Mouse (Mus musculus): ENCODE results near the gene Rabggta.
"Not testable (repeated sequence)": the region's sequence is repeated elsewhere in the genome, so short reads cannot be mapped to it uniquely, and the experiment has no call there.

The Rabggta gene

DNA sequence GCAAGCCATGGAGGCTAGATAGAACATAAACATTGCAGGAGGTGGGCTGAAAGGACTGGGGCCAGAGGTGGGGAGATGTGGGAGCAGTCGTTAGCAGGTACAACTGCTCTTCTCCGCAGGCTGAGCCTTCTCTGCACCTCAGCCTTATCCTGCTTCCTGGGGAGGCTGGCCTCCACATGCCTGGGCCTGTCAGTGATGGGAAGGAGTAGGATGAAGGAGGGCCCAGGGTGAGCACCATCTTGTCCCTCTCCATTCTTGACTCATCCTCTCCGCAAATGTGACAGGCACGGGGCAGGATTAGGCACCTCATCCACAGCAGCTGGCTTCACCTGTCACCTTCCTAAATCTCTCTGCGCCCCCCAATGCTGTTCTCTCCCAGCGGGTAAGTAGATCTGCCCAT, 39.1 kb upstream of the Rabggta start, which contains the start of gene Ltb4r2:
TSS of gene Ltb4r2 (plus strand) at position 266 of the 400 bp plus-strand sequence.
- H3K27me3 ChIP-seq (ENCODE audit: insufficient read depth, low read length) = peaks cover 53% of the 10 kb centered on the region
- H3K36me3 ChIP-seq (ENCODE audit: insufficient read depth, low read length) = peaks cover 9% of the 10 kb centered on the region
- H3K4me1 ChIP-seq (replicated peaks; ENCODE audit: low read depth, low read length) = peaks cover 36% of the 10 kb centered on the region
- H3K4me3 ChIP-seq (replicated peaks; ENCODE audit: low read length) = peak within 1 kb of the TSS; percentile 79
- H3K9me3 ChIP-seq (ENCODE audit: low read length) = no peaks in the 10 kb centered on the region
- TF ChIP-seq CTCF (conservative IDR thresholded peaks at IDR 0.05; ENCODE audit: low read length) = no peak
- TF ChIP-seq POU5F1 (IDR thresholded peaks at IDR 0.05; ENCODE audit: borderline replicate concordance, low read length) = no peak
- no peak for TF ChIP-seq NANOG (IDR thresholded peaks at IDR 0.05; ENCODE audit: borderline replicate concordance, low read length)

DNA sequence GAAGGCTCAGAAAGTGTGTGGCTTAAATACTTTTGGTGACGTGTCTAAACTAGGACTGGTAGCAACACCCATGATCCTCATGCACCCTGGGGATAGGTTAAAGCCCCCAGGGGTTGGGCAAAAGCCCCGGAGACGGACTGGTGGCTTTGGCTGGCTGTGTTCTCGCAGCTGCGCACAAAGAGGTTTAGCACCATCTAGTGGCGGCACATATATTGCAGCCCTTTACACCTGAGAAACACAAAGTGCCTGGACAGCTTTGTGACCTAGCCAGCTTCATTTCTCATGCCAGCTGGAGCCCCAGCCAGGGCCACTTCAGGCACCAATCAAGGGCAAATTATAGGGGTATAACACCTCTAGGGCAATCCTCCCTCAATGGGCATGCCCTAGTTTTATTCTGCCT, 38.1 kb upstream of the Rabggta start:
- peaks cover 19% of the 10 kb centered on the region for H3K36me3 ChIP-seq (ENCODE audit: insufficient read depth, low read length)
- peaks cover 46% of the 10 kb centered on the region for H3K27me3 ChIP-seq (ENCODE audit: insufficient read depth, low read length)
- peaks cover 46% of the 10 kb centered on the region for H3K4me1 ChIP-seq (replicated peaks; ENCODE audit: low read depth, low read length)
- H3K9me3 ChIP-seq (ENCODE audit: low read length); H3K4me3 ChIP-seq (replicated peaks; ENCODE audit: low read length): not testable (repeated sequence)
- TF ChIP-seq CTCF (conservative IDR thresholded peaks at IDR 0.05; ENCODE audit: low read length) = peak; percentile 60

DNA sequence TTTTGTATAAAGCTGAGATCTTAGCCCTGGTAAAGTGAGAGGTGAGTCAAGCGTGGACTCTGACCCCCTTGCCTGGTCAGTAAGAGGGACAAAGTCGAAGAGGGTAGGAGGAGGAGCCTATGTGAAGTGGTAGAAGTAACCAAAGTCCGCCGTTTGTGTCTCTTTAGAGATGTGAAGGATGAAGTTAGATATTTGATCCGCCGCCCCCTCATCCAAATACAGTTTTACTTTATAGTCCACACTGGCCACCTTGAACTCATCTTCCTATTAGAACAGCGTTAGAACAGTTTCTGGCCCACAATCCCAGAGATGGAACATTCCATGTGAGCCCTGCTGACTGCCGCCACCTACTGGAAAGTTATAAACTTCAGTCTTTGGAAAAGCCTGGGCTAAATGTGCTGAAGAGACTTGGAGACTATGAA, 36.3 kb upstream of the Rabggta start, which contains the start of gene Cideb:
TSS of gene Cideb (minus strand) at position 96 of the 422 bp plus-strand sequence.
- TF ChIP-seq NANOG (IDR thresholded peaks at IDR 0.05; ENCODE audit: borderline replicate concordance, low read length) (no peak), CTCF (conservative IDR thresholded peaks at IDR 0.05; ENCODE audit: low read length) (peak; percentile 60)

DNA sequence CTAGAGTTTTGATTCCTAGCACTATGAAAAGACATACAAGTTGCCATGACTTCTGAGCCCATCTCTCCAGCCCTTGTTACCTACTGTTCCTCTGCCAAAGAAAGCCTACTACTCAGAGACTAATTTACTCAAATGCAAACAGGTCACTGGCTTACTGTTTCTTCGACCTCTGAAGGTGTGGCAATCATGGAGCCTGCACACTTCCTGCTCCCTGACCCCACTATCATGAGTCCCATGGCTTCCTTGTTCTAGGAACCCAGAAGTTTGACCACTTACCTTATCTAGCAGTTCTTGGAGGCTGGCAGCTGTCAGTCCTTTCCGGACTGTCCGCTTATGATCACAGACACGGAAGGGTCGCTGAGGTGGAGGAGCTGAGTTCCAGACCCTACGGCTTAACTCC, 35.5 kb upstream of the Rabggta start:
- H3K36me3 ChIP-seq (ENCODE audit: insufficient read depth, low read length) = peaks cover 45% of the 10 kb centered on the region
- H3K4me3 ChIP-seq (replicated peaks; ENCODE audit: low read length) = no peak overlapping the region
- H3K27me3 ChIP-seq (ENCODE audit: insufficient read depth, low read length) = peaks cover 20% of the 10 kb centered on the region
- peaks cover 43% of the 10 kb centered on the region for H3K4me1 ChIP-seq (replicated peaks; ENCODE audit: low read depth, low read length)
- H3K9me3 ChIP-seq (ENCODE audit: low read length) = no peaks in the 10 kb centered on the region
- TF ChIP-seq POU5F1 (IDR thresholded peaks at IDR 0.05; ENCODE audit: borderline replicate concordance, low read length) (no peak), NANOG (IDR thresholded peaks at IDR 0.05; ENCODE audit: borderline replicate concordance, low read length) (no peak), CTCF (conservative IDR thresholded peaks at IDR 0.05; ENCODE audit: low read length) (no peak)

More for the DNA sequence above, 36.3 kb upstream of the Rabggta start, which contains the start of gene Cideb:
- H3K27me3 ChIP-seq (ENCODE audit: insufficient read depth, low read length) = peaks cover 28% of the 10 kb centered on the region
- H3K9me3 ChIP-seq (ENCODE audit: low read length) = no peaks in the 10 kb centered on the region
- H3K4me3 ChIP-seq (replicated peaks; ENCODE audit: low read length) = no peak within 1 kb of the TSS
- peaks cover 37% of the 10 kb centered on the region for H3K36me3 ChIP-seq (ENCODE audit: insufficient read depth, low read length)
- peaks cover 51% of the 10 kb centered on the region for H3K4me1 ChIP-seq (replicated peaks; ENCODE audit: low read depth, low read length)

DNA sequence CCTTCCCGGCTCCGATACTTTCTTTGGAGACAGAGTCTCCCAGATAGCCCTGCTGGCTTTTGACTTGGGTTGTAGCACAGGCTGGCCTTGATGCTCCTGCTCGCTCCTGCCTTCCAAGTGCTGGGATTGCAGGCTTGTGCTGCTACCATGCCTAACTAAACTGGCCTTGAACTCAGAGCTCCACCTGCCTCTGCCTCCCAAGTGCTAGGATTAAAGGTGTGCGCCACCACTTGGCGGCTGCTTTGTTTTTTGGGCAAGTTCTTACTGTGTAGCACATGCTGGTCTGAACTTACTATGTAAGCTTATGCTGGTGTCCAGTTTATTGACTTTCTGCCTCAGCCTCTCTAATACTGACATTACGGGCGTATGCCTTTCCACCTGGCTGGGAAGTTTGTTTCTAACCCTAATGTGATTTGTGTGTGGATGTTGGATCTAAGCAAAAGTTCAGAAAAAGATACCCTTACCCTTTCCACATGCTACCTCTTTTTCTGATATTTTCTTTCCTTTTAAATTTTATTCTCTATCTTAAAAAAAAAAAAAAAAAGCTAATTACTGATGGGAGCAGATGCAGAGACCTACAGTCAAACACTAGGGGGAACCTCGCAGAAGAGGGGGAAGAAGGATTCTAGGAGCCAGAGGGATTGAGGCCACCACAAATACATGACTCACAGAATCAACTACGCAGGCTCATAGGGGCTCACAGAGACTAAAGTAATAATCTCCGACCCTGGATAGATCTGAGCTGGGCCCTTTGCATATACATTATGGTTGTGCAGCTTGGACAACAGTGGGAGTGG, 25.2 kb upstream of the Rabggta start:
- Histone ChIP-seq H3K27me3 (ENCODE audit: insufficient read depth, low read length) (no peaks in the 10 kb centered on the region), H3K4me1 (replicated peaks; ENCODE audit: low read depth, low read length) (peaks cover 32% of the 10 kb centered on the region), H3K36me3 (ENCODE audit: insufficient read depth, low read length) (peaks cover 63% of the 10 kb centered on the region), H3K4me3 (replicated peaks; ENCODE audit: low read length) (peak overlapping the region; percentile 98), H3K9me3 (ENCODE audit: low read length) (no peaks in the 10 kb centered on the region)
- TF ChIP-seq POU5F1 (IDR thresholded peaks at IDR 0.05; ENCODE audit: borderline replicate concordance, low read length) (no peak), CTCF (conservative IDR thresholded peaks at IDR 0.05; ENCODE audit: low read length) (no peak), NANOG (IDR thresholded peaks at IDR 0.05; ENCODE audit: borderline replicate concordance, low read length) (no peak)

DNA sequence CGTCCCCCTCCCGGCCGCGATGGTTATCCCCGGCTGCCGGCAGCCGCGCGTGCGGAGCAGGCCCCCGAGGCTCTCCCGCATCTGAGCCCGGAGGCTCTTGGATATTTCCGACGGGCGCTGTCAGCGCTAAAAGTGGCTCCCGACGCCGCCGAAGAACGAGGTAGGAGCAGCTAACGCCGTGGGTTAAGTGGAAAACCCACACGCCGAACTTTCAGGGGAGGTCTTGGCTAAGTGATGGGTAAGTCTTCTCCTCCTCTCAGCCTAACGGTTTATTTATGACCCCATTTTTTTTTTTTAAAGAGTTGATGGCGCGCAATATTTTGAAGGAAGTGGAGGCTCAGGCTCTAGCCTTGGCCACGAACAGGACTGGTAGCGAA, 23.8 kb upstream of the Rabggta start:
- TF ChIP-seq POU5F1 (IDR thresholded peaks at IDR 0.05; ENCODE audit: borderline replicate concordance, low read length) = no peak
- TF ChIP-seq NANOG (IDR thresholded peaks at IDR 0.05; ENCODE audit: borderline replicate concordance, low read length) = no peak
- TF ChIP-seq CTCF (conservative IDR thresholded peaks at IDR 0.05; ENCODE audit: low read length) = no peak
- peak overlapping the region; percentile 98 for H3K4me3 ChIP-seq (replicated peaks; ENCODE audit: low read length)

DNA sequence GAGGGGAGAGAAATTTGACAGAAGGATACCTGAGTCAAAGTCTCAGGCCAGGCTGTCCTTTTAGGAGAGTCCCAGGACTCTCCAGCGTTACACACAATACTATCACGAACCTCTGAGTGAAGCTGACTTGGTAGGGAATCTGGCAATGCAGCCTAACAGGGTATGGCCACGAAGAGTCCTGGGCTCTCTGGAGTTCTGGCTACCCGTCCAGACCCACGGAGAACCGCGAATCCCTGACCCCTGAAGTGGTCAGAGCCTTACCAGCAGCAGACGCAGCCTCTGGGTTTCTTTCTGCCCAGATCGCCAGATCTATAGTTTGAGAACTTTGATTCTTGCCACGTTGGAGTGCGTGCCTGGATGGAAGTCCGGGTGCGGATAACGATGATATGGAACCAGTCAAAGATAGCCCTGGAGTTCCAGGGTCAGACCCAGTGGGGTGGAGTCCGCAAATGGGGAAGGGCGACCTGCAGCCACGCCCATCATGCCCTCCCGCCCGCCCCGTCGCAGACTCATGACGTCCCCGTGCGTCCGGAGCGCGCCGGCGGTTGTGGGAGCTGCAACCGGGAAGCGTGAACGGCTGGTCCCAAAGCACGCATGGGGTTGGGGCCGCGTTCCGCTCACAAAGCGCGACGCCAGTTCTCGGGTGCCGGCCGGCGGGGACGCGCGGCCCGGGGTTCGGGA, 23.3 kb upstream of the Rabggta start, which contains the start of the genes Dhrs1 and Nop9:
TSS of gene Dhrs1 (minus strand) at position 511 of the 681 bp plus-strand sequence.
TSS of gene Nop9 (plus strand) at position 514 of the 681 bp plus-strand sequence.
- peaks cover 32% of the 10 kb centered on the region for H3K4me1 ChIP-seq (replicated peaks; ENCODE audit: low read depth, low read length)
- no peaks in the 10 kb centered on the region for H3K27me3 ChIP-seq (ENCODE audit: insufficient read depth, low read length)
- H3K36me3 ChIP-seq (ENCODE audit: insufficient read depth, low read length) = peaks cover 58% of the 10 kb centered on the region
- H3K4me3 ChIP-seq (replicated peaks; ENCODE audit: low read length) = peak within 1 kb of the TSS; percentile 98
- TF ChIP-seq POU5F1 (IDR thresholded peaks at IDR 0.05; ENCODE audit: borderline replicate concordance, low read length) = no peak
- no peak for TF ChIP-seq NANOG (IDR thresholded peaks at IDR 0.05; ENCODE audit: borderline replicate concordance, low read length)
- no peak for TF ChIP-seq CTCF (conservative IDR thresholded peaks at IDR 0.05; ENCODE audit: low read length)
- no peaks in the 10 kb centered on the region for H3K9me3 ChIP-seq (ENCODE audit: low read length)

More for the DNA sequence above, 23.8 kb upstream of the Rabggta start:
- no peaks in the 10 kb centered on the region for H3K9me3 ChIP-seq (ENCODE audit: low read length)
- H3K4me1 ChIP-seq (replicated peaks; ENCODE audit: low read depth, low read length) = peaks cover 32% of the 10 kb centered on the region
- no peaks in the 10 kb centered on the region for H3K27me3 ChIP-seq (ENCODE audit: insufficient read depth, low read length)
- peaks cover 59% of the 10 kb centered on the region for H3K36me3 ChIP-seq (ENCODE audit: insufficient read depth, low read length)

DNA sequence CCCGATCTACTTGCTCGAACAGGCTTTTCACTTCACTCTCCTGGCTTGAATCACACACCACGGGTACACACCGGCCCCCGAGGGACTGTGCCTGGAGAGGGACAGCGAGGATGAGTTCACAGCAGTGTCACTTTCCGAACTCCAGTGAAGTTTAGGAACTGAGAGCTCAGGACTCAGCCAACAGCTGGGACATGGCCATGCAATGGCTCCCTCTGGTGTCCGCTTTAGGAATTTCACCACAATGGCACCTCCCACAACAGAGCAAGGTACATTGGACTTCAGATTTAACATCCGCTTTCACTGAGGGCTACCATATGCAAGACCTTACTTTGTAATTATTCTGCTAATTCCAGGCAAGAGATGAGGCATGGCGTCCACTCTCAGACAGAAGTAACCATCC, 21.6 kb upstream of the Rabggta start:
- H3K27me3 ChIP-seq (ENCODE audit: insufficient read depth, low read length) = no peaks in the 10 kb centered on the region
- no peak overlapping the region for H3K4me3 ChIP-seq (replicated peaks; ENCODE audit: low read length)
- peaks cover 56% of the 10 kb centered on the region for H3K36me3 ChIP-seq (ENCODE audit: insufficient read depth, low read length)
- TF ChIP-seq NANOG (IDR thresholded peaks at IDR 0.05; ENCODE audit: borderline replicate concordance, low read length) (no peak), POU5F1 (IDR thresholded peaks at IDR 0.05; ENCODE audit: borderline replicate concordance, low read length) (no peak), CTCF (conservative IDR thresholded peaks at IDR 0.05; ENCODE audit: low read length) (peak; percentile 99)
- H3K9me3 ChIP-seq (ENCODE audit: low read length) = no peaks in the 10 kb centered on the region
- peaks cover 41% of the 10 kb centered on the region for H3K4me1 ChIP-seq (replicated peaks; ENCODE audit: low read depth, low read length)
